Mouse (Mus musculus) forelimb bud, embryonic 11.5 days (tissue): ENCODE measurements at regions not wholly inside any gene's neighbourhood (a gene's known extent, or its start where the extent isn't known, plus 50 kb on each side); places are given as distances from the start of the nearest gene placed in this dataset.

Source experiments
- DNase-seq: peaks from one replicate; pipeline ENCODE4 v3.0.0-alpha.2; 2012; ENCODE audit warnings: low read depth, low spot score

DNA sequence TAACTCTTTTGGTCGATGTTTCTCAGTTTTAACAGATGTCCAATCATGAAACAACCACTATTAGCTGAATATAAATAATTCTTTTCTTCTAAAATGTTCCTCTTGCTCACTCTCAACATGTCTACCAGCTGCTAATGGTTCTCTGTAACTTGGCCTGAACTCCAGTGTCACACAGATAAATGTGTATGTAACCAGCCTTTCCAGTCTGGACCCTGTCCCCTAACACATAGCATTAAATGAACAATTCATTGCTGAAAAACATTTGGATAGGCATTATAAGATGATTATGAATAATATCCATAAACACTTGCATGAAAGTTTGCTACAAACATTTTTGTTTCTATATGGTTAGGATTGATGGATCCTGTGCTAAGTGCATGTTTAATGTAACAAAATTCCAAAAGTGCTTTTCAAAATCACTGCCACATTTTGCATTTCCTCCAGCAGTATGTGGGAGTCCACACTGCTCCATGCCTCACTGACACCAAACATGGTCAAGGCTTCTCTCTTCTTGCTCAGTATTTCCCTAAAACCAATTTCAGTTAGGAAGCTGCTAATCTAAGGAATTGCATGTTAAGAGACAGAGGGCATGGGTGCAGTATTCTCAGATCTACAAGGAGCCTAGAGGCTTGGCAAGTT lies 82.1 kb upstream of the Thbs1 start:
- DNase-seq: no peak

DNA sequence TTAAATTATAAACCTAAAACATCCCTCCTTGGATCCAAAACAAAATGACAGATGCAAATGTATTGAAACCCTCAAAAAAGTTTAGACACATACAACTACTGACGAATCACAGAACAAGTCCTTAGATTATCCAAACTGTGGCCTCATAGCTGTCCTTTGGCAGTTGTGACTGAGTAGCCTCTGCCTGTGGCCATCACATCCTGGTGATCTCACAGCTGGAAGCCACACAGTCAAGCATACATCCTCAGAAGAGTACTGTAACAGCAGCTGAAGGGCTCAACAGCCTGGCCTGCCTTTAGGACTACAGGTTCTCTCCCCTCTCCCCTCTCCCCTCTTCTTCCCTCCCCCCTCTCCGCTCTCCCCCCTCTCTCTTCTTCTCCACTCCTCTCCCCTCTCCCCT lies 80.0 kb upstream of the Thbs1 start:
- no peak for DNase-seq

DNA sequence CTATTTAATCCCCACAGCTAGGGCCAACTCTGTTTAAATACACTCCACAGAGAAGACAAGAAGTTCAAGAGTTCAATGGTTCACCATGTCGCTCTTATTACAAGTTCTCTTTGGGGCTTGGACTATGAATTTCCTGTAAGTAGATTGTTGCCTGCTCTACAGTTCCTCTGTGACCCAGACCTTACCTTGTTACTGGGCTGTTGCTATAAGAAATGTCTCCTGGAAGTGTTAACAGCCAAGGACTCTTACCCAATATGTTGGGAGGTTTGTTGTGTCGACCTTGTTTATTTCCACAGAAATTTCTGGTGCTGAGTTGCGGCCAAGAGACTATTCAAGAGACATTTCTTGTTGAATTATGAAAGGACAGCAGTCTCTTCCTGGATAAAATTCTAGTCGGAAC lies 78.3 kb upstream of the Thbs1 start:
- DNase-seq: no peak

DNA sequence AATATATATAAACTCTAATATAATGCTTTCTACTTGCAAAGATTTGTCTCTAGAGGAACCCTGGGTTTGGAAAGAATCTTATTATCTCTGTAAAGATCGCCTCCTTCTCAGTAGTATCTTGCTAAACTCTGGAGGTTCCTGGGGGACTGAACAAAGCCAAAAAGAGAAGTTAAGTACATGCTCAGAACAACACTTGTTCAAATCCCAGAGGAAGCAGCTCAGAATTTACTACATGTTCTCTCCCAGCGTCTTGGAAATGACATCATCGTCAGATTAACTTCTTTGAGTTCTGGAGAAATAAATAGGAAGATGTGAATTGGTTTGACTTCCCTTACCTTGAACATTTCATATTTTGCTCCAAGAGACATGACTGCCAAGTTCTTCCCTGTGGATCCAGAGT lies 77.7 kb upstream of the Thbs1 start:
- DNase-seq: no peak

DNA sequence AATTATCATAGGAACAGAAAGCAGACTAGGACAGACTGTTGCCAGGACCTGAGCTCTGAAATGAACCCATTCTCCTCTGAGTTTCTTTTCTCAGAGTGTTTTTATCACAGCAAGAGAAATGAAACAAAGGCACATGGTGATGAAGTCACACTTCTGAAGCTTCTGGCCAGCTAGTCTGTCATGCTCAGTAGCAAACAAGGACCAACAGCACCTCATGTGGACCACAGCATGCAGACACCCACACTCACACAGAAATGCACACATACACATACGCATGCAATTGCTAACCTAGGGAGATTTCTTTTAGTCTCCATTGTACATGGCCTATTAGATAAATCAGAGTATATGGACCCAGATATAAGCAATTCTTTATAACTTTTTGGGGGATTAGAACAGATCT lies 76.3 kb upstream of the Thbs1 start:
- no peak for DNase-seq

DNA sequence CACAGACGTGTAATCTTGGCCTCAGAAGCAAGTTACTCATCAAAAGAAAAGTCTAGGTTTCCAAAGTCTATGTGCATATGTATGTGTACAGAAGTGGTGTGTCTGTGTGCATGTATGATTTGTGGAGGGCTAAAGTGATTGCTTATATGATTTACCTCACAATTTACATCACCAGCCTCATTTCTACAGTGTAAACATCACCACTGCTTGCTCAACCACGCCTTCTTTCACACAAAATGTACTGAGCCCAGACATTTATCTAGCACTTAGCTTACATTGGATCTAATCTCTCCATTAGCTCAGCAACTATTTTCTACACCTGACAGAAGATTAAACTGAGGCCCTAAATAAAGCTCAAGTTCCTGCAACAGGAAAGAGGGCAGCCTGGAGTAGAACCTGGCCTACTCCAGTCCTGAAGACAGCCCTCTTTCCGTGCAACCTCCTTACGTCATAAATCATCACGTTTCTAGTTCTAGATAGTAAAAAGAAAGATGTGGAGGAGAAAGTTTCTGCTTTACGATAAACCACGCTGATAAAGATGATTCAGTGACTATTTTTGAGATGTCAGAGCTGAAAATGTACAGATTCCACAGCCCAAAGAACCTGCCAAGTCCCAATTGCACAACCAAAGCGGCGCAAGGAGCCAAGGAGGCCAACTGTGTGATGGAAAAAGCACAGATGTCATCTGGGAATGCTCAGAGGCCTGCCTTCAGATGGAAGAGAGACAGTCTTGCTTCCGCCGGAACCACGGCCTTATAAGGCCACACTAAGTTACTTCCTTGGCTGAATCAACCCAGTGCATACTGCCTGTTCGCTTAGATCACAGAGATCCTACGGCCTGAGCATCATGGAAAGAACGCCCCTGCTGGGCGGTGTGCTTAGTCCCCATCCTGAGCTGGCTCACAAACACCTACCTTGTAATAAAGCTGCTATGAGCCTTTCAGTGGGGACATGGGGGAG lies 72.5 kb upstream of the Thbs1 start:
- DNase-seq: no peak

DNA sequence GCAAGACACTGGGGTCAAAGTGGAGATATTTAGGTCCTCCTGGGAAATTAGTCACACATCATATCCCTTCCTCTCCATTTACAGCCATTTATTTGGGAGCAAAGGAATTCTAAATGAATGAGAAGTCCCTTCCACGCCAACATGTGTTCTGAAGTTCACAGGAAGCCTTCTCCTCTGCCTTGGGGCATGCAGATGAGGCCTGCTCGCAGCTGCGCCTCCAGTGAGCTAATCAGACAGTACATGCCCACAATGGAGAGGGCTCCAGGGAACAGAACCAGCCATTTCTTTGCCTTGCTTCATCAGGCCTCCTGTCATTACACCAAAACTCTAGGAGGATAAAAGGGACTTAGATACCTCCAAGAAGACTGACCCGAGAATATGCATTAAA lies 71.9 kb upstream of the Thbs1 start:
- no peak for DNase-seq

DNA sequence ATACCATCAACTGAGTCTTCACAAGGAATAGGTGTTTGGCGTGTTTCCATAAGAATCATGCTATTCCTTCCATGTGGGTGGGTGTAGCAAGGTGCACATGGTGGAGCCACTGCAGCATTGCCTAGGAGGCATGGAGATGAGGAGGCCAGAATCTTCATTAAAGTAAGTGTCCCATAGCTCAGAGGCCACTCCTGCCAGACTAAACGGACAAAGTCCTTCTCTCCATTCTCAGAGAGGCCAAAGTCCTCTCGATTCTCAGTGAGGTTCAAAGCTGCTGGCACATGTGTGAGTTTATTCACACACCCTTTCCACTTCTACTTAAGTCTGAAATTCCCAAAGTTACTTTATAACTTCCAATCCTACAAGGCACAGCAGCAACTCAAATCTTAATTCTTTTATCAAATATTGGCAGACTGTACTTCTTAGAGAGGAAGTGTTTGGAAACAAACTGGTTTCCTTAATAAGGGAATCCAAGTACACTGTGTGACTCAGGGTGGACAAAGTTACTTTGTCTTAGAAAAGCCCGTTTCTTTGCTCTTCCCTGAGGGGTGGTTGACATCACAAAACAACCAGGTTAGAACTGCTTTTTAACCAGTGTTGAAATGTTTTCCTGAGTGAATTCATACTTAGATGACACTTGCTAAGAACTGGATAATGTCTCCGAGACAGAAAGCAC lies 69.2 kb upstream of the Thbs1 start:
- DNase-seq: no peak

DNA sequence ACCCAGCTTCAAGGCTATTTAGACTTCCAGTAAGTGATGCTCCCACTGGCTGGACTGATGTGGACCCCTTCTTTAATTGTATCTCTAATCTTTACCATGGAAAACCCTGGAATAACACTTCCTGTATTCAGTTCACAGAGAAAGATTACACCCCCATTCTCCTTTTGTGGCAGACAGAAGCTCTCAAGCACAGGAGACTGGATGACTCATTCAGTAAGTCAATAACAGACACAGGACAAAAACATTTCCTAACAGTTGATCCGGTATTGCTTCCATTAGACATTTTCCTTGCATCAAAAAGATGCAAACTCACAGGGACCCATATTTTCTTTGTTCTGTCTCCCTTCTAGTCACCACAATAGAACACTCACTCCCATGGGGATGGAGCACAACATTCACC lies 67.0 kb upstream of the Thbs1 start:
- no peak for DNase-seq

DNA sequence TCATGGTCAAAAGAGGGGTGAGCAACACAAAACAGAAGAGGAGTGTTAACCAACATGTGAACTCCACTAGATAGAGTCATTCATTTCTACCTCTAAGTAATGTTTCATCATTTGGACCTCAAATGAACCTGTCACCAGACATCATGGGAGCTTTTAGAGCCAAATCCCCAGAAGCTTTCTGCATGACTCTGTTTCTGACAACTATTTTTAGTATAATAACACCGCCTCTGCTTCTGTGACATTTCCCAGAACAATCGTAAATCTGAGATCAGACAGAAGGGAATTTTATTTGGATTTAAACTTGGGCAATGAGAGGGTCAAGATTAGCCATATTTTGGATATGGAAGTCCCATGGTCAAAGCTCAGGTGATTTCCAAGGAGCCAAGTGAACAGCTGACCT lies 61.4 kb upstream of the Thbs1 start:
- DNase-seq: no peak

DNA sequence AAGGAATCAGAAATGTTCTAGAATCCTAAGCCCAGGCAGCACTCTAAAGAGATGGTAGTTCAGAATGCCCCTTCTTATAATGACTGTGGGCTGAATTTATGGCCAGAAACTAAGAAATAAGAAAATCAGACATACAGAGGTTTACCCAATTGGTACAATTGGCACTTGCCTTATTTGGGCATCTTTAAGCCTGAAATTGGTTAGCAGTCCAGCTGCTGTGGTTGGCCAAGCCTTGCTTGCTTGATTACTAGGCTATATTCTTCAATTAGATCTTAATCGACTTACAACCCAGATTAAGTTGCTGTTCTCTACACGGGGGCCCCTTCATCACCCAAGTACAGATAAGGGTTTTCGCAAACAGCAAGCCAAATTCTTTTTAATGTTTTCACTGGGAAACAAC lies 60.1 kb upstream of the Thbs1 start:
- DNase-seq: no peak

DNA sequence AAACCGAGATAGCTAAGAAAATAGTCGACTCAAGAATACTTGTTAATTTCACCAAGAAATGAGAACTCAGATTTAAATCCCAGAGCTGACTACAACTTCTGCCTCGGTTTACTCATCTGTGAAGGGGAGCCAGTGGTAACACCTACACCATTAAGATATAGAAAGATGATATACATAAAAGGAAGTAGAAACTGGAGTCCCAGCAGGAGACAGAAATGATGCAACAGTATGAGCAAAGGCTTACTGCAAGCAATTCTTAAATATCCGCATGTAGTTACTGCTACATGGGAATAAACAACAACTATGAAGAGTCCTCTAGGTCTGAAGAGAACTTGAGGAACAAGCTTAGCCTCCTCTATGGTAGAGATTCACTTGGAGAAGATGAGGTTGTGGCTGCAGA lies 58.2 kb upstream of the Thbs1 start:
- DNase-seq: no peak

DNA sequence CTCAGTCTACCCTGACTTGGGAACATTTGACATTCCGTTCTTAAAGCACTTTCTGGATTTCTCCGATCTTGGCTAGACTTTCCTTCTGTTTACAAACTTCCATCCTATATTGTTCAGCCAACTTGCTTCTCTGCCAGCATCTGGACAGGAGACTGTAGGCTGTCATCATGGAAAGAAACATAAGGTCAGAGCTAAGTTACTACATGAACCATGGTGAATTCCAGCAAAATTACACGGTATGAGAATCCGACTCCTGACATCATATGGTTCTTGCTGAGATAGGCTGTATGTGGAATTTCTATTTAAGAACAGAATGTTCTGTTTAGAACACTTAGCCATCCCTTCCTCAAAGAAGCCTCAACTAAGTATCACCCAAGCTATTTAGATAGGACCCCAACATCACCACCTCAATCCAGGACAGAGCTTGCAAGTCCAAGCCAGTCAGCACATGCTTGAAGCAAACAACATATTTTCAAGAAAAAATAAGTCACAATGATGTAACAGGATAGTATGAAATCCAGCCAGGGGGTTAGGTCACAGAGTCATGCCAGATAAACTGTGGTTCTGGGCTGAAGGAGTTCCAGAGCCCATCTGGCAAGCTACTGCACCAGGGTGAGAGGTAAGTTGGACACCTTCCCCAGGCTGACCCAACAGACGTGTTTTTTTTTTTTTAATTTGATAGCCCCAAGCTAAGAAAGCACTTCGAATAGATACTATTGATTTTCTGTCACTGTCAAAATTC lies 52.9 kb upstream of the Thbs1 start:
- no peak for DNase-seq

DNA sequence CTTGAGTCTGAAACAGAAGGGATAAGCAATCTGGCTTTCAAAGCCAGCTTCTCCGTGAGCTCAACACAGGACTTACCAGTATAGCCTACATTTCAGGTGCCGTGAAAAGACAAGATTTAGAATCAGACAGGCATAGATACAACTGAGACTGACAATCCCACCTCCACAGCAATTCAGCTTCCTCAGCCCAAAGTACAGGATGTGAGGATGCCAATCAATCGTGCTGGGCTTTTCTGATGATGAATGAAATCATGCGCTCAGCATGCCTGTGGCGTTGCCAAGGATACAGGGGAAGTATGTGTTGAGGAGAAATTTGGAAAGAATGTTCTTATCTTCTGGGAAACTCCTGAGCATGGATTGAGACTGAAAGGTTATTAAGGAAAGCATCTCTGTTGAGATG lies 50.4 kb upstream of the Thbs1 start:
- no peak for DNase-seq
